Mouse (Mus musculus) lung, postnatal 0 days (tissue): ENCODE measurements at regions not wholly inside any gene's neighbourhood (a gene's known extent, or its start where the extent isn't known, plus 50 kb on each side); places are given as distances from the start of the nearest gene placed in this dataset.

Source experiments
- ATAC-seq: fragments of 200-750 bp; cut with Nextera tagmentation; 2 replicates; pipeline ENCODE4 v1.8.0; 2017; ENCODE audit warnings: moderate library complexity
- DNase-seq: peaks from one replicate; pipeline ENCODE4 v3.0.0-alpha.2; 2016; ENCODE audit warnings: low spot score
- H3K27ac ChIP-seq: fragments of 300-500 bp; sonication (generic); 2 replicates; pipeline ENCODE4 v1.5.1; 2014; ENCODE audit warnings: antibody characterized with exemption, mild to moderate bottlenecking, low read length, mixed read lengths
- H3K27me3 ChIP-seq: fragments of 300-500 bp; sonication (generic); replicated peaks from 2 replicates; pipeline ENCODE4 v1.6.1; 2014; ENCODE audit warnings: low read length, mixed read lengths; ENCODE audit not compliant: insufficient read depth
- H3K36me3 ChIP-seq: fragments of 300-500 bp; sonication (generic); 2 replicates; pipeline ENCODE4 v1.6.1; 2014; ENCODE audit warnings: low read length, mixed read lengths; ENCODE audit not compliant: insufficient read depth
- H3K4me1 ChIP-seq: fragments of 300-500 bp; sonication (generic); 2 replicates; pipeline ENCODE4 v1.6.1; 2014; ENCODE audit warnings: antibody characterized with exemption, low read depth, low read length, mixed read lengths; ENCODE audit not compliant: insufficient read depth
- H3K4me2 ChIP-seq: fragments of 300-500 bp; sonication (generic); replicated peaks from 2 replicates; pipeline ENCODE4 v1.6.1; 2014; ENCODE audit warnings: low read depth, mild to moderate bottlenecking, low read length, moderate library complexity, mixed read lengths
- H3K4me3 ChIP-seq: fragments of 300-500 bp; sonication (generic); 2 replicates; pipeline ENCODE4 v1.5.1; 2014; ENCODE audit warnings: low read depth, low read length
- H3K9ac ChIP-seq: fragments of 300-500 bp; sonication (generic); replicated peaks from 2 replicates; pipeline ENCODE4 v1.6.1; 2014; ENCODE audit warnings: low read depth, mild to moderate bottlenecking
- H3K9me3 ChIP-seq: fragments of 300-500 bp; sonication (generic); 2 replicates; pipeline ENCODE4 v1.6.1; 2016; ENCODE audit warnings: low read length, mixed read lengths
- CTCF ChIP-seq: IDR thresholded peaks from 2 replicates; pipeline ENCODE4 v1.5.1; 2016; ENCODE audit warnings: antibody characterized with exemption, mild to moderate bottlenecking
- EP300 ChIP-seq: IDR thresholded peaks from 2 replicates; pipeline ENCODE4 v1.6.1; 2016; ENCODE audit warnings: antibody characterized with exemption, mild to moderate bottlenecking, control low read depth
- WGBS: fragments of 180-500 bp; shearing (Covaris S2); extraction: QIAGEN DNeasy Blood & Tissue Kit; methylation state at CpG from one replicate; pipeline ENCODE4 v1.1.7; 2014; 5-methylcytosine and 5-hydroxymethylcytosine counted together

GRCm38 (mm10) chr3:58120051-58120450, 272.2 kb upstream of the Pfn2 start:
- WGBS = 58% methylated on average over 3 of the region's 3 CpGs
- no peaks in the 10 kb centered on the region for H3K4me1 ChIP-seq
- ATAC-seq (no peak), DNase-seq (no peak)
- H3K36me3 ChIP-seq = no peaks in the 10 kb centered on the region
- H3K9me3 ChIP-seq = no peaks in the 10 kb centered on the region
- TF ChIP-seq EP300 = no peak
- no peak for TF ChIP-seq CTCF
- no peak overlapping the region for H3K9ac ChIP-seq
- no peak overlapping the region for H3K4me2 ChIP-seq
- no peak overlapping the region for H3K27ac ChIP-seq
- H3K4me3 ChIP-seq = no peak overlapping the region
- H3K27me3 ChIP-seq = no peaks in the 10 kb centered on the region

GRCm38 (mm10) chr3:58122456-58123359, 274.8 kb upstream of the Pfn2 start:
- Histone ChIP-seq H3K36me3 (no peaks in the 10 kb centered on the region), H3K4me2 (no peak overlapping the region), H3K4me1 (no peaks in the 10 kb centered on the region), H3K27ac (no peak overlapping the region), H3K9ac (no peak overlapping the region), H3K27me3 (no peaks in the 10 kb centered on the region), H3K9me3 (no peaks in the 10 kb centered on the region), H3K4me3 (no peak overlapping the region)
- ATAC-seq (peak; percentile 77), DNase-seq (peak; percentile 92)
- 42% methylated on average over 19 of the region's 19 CpGs for WGBS
- TF ChIP-seq CTCF (peak; percentile 99), EP300 (no peak)

GRCm38 (mm10) chr3:58123396-58124077, 275.7 kb upstream of the Pfn2 start:
- Histone ChIP-seq H3K27me3 (no peaks in the 10 kb centered on the region), H3K27ac (no peak overlapping the region), H3K4me2 (no peak overlapping the region), H3K4me3 (no peak overlapping the region), H3K4me1 (no peaks in the 10 kb centered on the region), H3K9ac (no peak overlapping the region), H3K9me3 (no peaks in the 10 kb centered on the region), H3K36me3 (no peaks in the 10 kb centered on the region)
- TF ChIP-seq EP300 (no peak), CTCF (no peak)
- DNase-seq = no peak
- no peak for ATAC-seq
- 69% methylated on average over 7 of the region's 7 CpGs for WGBS

GRCm38 (mm10) chr3:58124886-58125285, 277.0 kb upstream of the Pfn2 start:
- no peak overlapping the region for H3K4me3 ChIP-seq
- ATAC-seq (no peak), DNase-seq (no peak)
- H3K4me2 ChIP-seq = no peak overlapping the region
- no peaks in the 10 kb centered on the region for H3K36me3 ChIP-seq
- no peak overlapping the region for H3K9ac ChIP-seq
- TF ChIP-seq EP300 (no peak), CTCF (no peak)
- 50% methylated on average over 1 of the region's 1 CpGs for WGBS
- no peaks in the 10 kb centered on the region for H3K9me3 ChIP-seq
- no peaks in the 10 kb centered on the region for H3K4me1 ChIP-seq
- no peaks in the 10 kb centered on the region for H3K27me3 ChIP-seq
- no peak overlapping the region for H3K27ac ChIP-seq

GRCm38 (mm10) chr3:58126996-58127395, 279.1 kb upstream of the Pfn2 start:
- ATAC-seq (no peak), DNase-seq (no peak)
- Histone ChIP-seq H3K9me3 (no peaks in the 10 kb centered on the region), H3K36me3 (no peaks in the 10 kb centered on the region), H3K27ac (no peak overlapping the region), H3K4me2 (no peak overlapping the region), H3K9ac (no peak overlapping the region), H3K4me3 (no peak overlapping the region), H3K27me3 (no peaks in the 10 kb centered on the region), H3K4me1 (no peaks in the 10 kb centered on the region)
- TF ChIP-seq CTCF (no peak), EP300 (no peak)

- no peaks in the 10 kb centered on the region for H3K36me3 ChIP-seq
- no peaks in the 10 kb centered on the region for H3K27me3 ChIP-seq
- no peak overlapping the region for H3K4me3 ChIP-seq
- no peak overlapping the region for H3K27ac ChIP-seq
- H3K4me2 ChIP-seq = no peak overlapping the region
- TF ChIP-seq EP300 = no peak
- no peak for TF ChIP-seq CTCF
- no peak overlapping the region for H3K9ac ChIP-seq
- no peaks in the 10 kb centered on the region for H3K9me3 ChIP-seq
- no peak for DNase-seq
- no peaks in the 10 kb centered on the region for H3K4me1 ChIP-seq
- WGBS = 79% methylated on average over 8 of the region's 8 CpGs
- no peak for ATAC-seq
These were observed 280.2 kb upstream of the Pfn2 start for GRCm38 (mm10) chr3:58128059-58128458.
